Mouse (Mus musculus): ENCODE measurements at regions not wholly inside any gene's neighbourhood (a gene's known extent, or its start where the extent isn't known, plus 50 kb on each side); places are given as distances from the start of the nearest gene placed in this dataset.

DNA sequence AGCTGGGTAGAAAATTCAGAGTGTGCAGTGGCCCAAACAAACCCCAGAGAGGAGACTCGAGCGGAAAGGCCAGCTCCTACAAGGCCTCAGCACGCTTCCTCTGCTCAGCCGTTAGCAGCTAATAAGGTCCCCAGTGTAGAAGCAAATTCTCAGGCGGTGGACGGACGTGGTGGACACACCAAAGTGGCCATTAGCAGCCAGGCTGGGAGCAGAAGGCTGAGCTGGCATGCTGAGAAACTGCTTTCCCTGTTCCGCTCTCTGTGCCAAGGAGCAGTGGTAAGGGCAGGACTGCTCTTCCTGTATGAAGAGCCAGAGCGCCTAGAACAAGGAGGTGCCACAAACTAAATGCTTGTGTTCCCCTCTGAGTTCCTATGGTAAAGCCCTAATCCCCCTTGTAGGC is 282.1 kb upstream of the Id2 start:
- Histone ChIP-seq H3K4me2 (ENCODE audit: low read length) (no peak overlapping the region), H3K4me3 (ENCODE audit: low read depth, low read length) (no peak overlapping the region), H3K27ac (ENCODE audit: low read length) (no peak overlapping the region), H3K36me3 (ENCODE audit: control insufficient read depth, insufficient read depth, low read length) (no peaks in the 10 kb centered on the region), H3K27me3 (ENCODE audit: control insufficient read depth, insufficient read depth, low read depth, low read length) (no peaks in the 10 kb centered on the region), H3K4me1 (ENCODE audit: control insufficient read depth, insufficient read depth, low read length) (peaks cover 3% of the 10 kb centered on the region; the same call in 1 of the 2 replicates), H3K9ac (ENCODE audit: low read depth, low read length) (no peak overlapping the region), H3K9me3 (replicated peaks; ENCODE audit: control insufficient read depth, low read length, poor library complexity, severe bottlenecking) (no peaks in the 10 kb centered on the region)
- WGBS, result 55% methylated on average over 9 of the region's 9 CpGs
- ATAC-seq, result 0 out of 2 replicates have a peak, but pooled peaks have one; percentile 38

DNA sequence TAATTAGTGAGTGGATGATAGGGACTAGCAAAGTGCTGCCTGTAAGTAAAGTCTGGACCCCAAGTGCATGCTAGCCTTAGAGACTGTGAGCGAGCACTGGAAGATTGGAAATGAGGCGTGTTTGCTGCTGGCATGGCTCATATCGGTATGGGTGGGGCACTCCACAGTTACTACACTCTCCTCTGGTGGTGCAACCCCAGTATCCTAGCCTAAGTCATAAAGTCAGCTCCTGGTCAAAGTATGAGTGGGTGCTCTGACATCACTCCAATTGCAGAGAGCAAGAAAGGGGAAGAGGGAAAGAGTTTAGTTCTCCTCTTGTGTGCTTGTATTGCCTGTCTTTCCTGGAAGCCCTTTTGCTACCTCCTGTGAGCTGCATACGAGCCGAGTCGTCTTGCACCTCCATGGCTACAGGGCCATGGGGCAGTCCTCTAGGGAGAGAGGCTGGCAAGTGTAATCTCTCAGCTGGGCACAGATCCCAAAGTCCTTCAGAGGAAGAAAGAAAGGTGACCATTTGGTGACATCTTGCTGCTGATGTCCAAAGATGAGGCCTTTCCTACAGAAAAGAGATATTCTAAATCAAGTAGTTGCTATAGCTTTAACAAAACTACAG is 281.2 kb upstream of the Id2 start:
- Histone ChIP-seq H3K27ac (ENCODE audit: low read length) (no peak overlapping the region), H3K36me3 (ENCODE audit: control insufficient read depth, insufficient read depth, low read length) (no peaks in the 10 kb centered on the region), H3K9ac (ENCODE audit: low read depth, low read length) (no peak overlapping the region), H3K27me3 (ENCODE audit: control insufficient read depth, insufficient read depth, low read depth, low read length) (no peaks in the 10 kb centered on the region), H3K4me2 (ENCODE audit: low read length) (no peak overlapping the region), H3K4me1 (ENCODE audit: control insufficient read depth, insufficient read depth, low read length) (peaks cover 3% of the 10 kb centered on the region; the same call in 1 of the 2 replicates), H3K4me3 (ENCODE audit: low read depth, low read length) (no peak overlapping the region), H3K9me3 (replicated peaks; ENCODE audit: control insufficient read depth, low read length, poor library complexity, severe bottlenecking) (no peaks in the 10 kb centered on the region)
- no peak for ATAC-seq
- 77% methylated on average over 6 of the region's 6 CpGs for WGBS

- H3K4me2 ChIP-seq (ENCODE audit: low read length), result no peak overlapping the region; the same call in 1 of the 2 replicates
- H3K9ac ChIP-seq (ENCODE audit: low read depth, low read length), result no peak overlapping the region
- no peaks in the 10 kb centered on the region for H3K36me3 ChIP-seq (ENCODE audit: control insufficient read depth, insufficient read depth, low read length)
- no peak overlapping the region for H3K27ac ChIP-seq (ENCODE audit: low read length)
- peaks cover 3% of the 10 kb centered on the region; the same call in 1 of the 2 replicates for H3K4me1 ChIP-seq (ENCODE audit: control insufficient read depth, insufficient read depth, low read length)
- no peak overlapping the region for H3K4me3 ChIP-seq (ENCODE audit: low read depth, low read length)
- H3K9me3 ChIP-seq (replicated peaks; ENCODE audit: control insufficient read depth, low read length, poor library complexity, severe bottlenecking), result no peaks in the 10 kb centered on the region
- no peaks in the 10 kb centered on the region for H3K27me3 ChIP-seq (ENCODE audit: control insufficient read depth, insufficient read depth, low read depth, low read length)
- WGBS, result 17% methylated on average over 8 of the region's 8 CpGs
- ATAC-seq, result 0 out of 2 replicates have a peak, but pooled peaks have one; percentile 14
These were observed 279.5 kb upstream of the Id2 start for GRCm38 (mm10) chr12:25376451-25376850.

DNA sequence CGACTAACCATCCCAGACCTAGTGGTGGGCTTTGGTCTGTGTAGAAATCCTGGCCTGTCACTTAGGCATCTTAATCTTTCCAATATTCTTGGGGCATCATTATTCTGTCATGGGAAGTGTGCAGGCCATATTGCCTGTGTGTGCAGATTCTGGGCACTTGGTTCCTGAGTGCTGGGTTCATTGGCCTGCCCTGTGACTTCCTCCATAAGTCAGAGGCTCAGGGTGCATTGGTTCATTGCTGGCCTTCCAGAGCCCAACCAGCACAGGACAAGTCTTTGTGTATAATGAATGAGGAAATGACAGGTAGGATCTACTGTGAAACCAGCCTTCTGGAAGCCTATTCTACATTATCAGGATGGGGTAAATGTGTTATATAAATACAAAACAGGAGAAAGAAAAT is 270.6 kb upstream of the Id2 start:
- H3K9me3 ChIP-seq (replicated peaks; ENCODE audit: control insufficient read depth, low read length, poor library complexity, severe bottlenecking), result no peaks in the 10 kb centered on the region
- H3K27me3 ChIP-seq (ENCODE audit: control insufficient read depth, insufficient read depth, low read depth, low read length), result no peaks in the 10 kb centered on the region
- no peak for ATAC-seq
- H3K4me1 ChIP-seq (ENCODE audit: control insufficient read depth, insufficient read depth, low read length), result 0 out of 2 replicates have a peak, but pooled peaks cover 2% of the 10 kb centered on the region
- WGBS, result 85% methylated on average over 1 of the region's 1 CpGs
- H3K36me3 ChIP-seq (ENCODE audit: control insufficient read depth, insufficient read depth, low read length), result no peaks in the 10 kb centered on the region
- H3K27ac ChIP-seq (ENCODE audit: low read length), result no peak overlapping the region
- H3K4me2 ChIP-seq (ENCODE audit: low read length), result no peak overlapping the region
- no peak overlapping the region for H3K9ac ChIP-seq (ENCODE audit: low read depth, low read length)
- H3K4me3 ChIP-seq (ENCODE audit: low read depth, low read length), result no peak overlapping the region

DNA sequence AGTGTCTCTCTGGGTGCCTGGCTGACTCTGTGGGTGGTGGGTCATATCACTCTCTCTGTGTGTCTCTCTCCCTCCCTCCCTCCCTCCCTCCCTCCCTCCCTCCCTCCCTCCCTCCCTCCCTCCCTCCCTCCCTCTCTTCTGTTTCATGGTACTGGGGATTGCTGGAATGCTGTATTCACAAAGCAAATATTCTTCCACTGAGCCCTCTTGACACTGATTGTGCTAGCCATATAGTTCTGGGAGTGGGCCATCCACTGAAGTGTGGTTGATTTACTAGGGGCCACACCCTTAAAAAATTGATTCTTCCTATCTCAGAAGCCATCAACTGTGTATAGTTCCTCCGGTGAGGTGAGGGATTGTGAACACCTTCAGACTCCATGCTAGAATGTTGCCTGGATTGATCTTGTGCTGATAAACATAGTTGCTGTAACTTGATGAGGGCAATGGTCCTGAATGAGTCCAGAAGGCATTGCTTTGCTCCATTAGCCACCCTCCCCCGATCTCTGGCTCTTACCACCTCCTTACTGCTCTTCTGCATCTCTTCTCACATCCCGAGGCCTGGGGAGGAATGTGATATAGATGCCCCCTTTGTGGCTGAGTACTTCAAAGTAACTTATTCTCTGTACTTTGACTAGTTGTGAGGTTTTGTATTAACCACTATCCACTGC is 268.8 kb upstream of the Id2 start:
- Histone ChIP-seq H3K9me3 (replicated peaks; ENCODE audit: control insufficient read depth, low read length, poor library complexity, severe bottlenecking) (no peaks in the 10 kb centered on the region), H3K4me3 (ENCODE audit: low read depth, low read length) (no peak overlapping the region), H3K4me2 (ENCODE audit: low read length) (no peak overlapping the region), H3K4me1 (ENCODE audit: control insufficient read depth, insufficient read depth, low read length) (0 out of 2 replicates have a peak, but pooled peaks cover 2% of the 10 kb centered on the region), H3K27ac (ENCODE audit: low read length) (no peak overlapping the region), H3K36me3 (ENCODE audit: control insufficient read depth, insufficient read depth, low read length) (no peaks in the 10 kb centered on the region), H3K27me3 (ENCODE audit: control insufficient read depth, insufficient read depth, low read depth, low read length) (no peaks in the 10 kb centered on the region), H3K9ac (ENCODE audit: low read depth, low read length) (no peak overlapping the region)
- WGBS, result 82% methylated on average over 3 of the region's 3 CpGs
- ATAC-seq, result no peak

DNA sequence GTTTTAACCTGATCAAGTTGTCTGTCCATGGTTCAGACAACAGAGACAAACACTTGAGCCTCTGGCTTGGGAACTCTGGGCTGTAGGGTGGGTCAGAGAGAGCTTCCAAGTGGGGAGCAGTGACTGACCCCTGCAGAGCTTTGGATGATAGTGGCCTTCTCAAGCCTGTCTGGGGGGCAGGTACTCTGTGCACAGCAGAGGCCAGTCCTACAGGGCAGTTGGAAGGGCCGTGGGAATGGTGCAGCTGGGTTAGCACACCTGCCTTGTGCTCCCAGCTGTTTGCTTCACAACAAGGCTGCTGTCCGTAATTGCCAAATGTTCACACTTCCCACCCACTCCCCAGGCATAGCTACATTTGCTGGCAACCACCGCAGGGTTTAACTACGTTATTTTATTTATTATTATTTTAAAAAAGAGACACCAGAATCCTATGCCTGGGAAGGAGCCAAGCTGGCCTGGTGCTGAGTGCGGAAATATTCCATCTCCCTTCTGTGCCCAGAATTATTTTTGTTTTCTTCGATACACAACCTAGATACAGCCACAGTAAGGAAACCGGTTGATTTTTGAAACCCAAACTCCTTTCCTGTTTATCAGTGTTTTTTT is 268.1 kb upstream of the Id2 start:
- Histone ChIP-seq H3K4me3 (ENCODE audit: low read depth, low read length) (no peak overlapping the region), H3K9me3 (replicated peaks; ENCODE audit: control insufficient read depth, low read length, poor library complexity, severe bottlenecking) (no peaks in the 10 kb centered on the region), H3K27me3 (ENCODE audit: control insufficient read depth, insufficient read depth, low read depth, low read length) (no peaks in the 10 kb centered on the region), H3K4me1 (ENCODE audit: control insufficient read depth, insufficient read depth, low read length) (0 out of 2 replicates have a peak, but pooled peaks cover 2% of the 10 kb centered on the region), H3K9ac (ENCODE audit: low read depth, low read length) (no peak overlapping the region), H3K36me3 (ENCODE audit: control insufficient read depth, insufficient read depth, low read length) (no peaks in the 10 kb centered on the region), H3K27ac (ENCODE audit: low read length) (no peak overlapping the region), H3K4me2 (ENCODE audit: low read length) (no peak overlapping the region)
- 82% methylated on average over 7 of the region's 7 CpGs for WGBS
- ATAC-seq, result no peak

DNA sequence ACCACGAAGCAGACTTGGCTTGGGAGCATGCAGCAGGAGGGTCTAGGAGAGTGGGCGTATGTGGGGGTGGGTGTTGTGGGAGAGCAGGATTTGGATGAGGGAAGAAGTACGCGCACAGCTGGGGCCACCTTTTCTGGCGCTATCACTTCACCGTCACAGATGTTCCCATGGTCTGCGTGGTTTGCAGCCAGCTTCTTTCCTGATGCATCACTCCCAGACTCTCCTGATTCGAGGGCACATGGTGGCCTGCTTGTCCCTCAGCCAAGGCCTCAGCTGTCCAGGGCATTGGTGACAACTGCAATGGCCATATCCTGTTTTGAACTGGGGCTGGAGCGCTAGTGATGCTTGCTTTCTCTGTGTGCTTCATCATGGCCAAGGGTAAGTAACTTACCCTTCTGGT is 266.9 kb upstream of the Id2 start:
- H3K9ac ChIP-seq (ENCODE audit: low read depth, low read length), result no peak overlapping the region
- H3K4me3 ChIP-seq (ENCODE audit: low read depth, low read length), result no peak overlapping the region
- ATAC-seq, result no peak
- 0 out of 2 replicates have a peak, but pooled peaks cover 2% of the 10 kb centered on the region for H3K4me1 ChIP-seq (ENCODE audit: control insufficient read depth, insufficient read depth, low read length)
- no peak overlapping the region for H3K27ac ChIP-seq (ENCODE audit: low read length)
- no peak overlapping the region for H3K4me2 ChIP-seq (ENCODE audit: low read length)
- no peaks in the 10 kb centered on the region for H3K36me3 ChIP-seq (ENCODE audit: control insufficient read depth, insufficient read depth, low read length)
- no peaks in the 10 kb centered on the region for H3K27me3 ChIP-seq (ENCODE audit: control insufficient read depth, insufficient read depth, low read depth, low read length)
- 93% methylated on average over 9 of the region's 9 CpGs for WGBS
- H3K9me3 ChIP-seq (replicated peaks; ENCODE audit: control insufficient read depth, low read length, poor library complexity, severe bottlenecking), result no peaks in the 10 kb centered on the region

DNA sequence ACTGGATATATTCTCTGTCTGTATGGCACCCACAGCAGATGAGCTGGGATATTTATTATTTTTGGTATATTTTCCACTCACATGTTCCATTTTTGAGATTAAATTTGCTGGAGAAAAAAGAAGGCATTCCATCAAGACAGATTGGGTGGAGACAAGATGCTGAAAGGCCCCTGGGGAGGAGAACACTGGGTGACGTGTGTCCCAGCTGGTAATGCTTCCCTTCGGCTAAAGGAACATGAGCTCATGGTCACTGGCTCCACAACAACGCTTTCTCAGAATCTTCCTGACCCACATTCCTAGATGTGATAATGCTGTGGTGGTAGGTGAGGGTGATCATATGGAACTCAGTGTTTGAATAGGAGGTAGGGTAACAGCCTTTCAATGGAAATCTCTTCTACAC is 266.4 kb upstream of the Id2 start:
- Histone ChIP-seq H3K4me3 (ENCODE audit: low read depth, low read length) (no peak overlapping the region), H3K27ac (ENCODE audit: low read length) (no peak overlapping the region)
- 89% methylated on average over 3 of the region's 3 CpGs for WGBS

GRCm38 (mm10) chr12:25362771-25363170 is 265.8 kb upstream of the Id2 start:
- 95% methylated on average over 4 of the region's 4 CpGs for WGBS
- Histone ChIP-seq H3K9me3 (replicated peaks; ENCODE audit: control insufficient read depth, low read length, poor library complexity, severe bottlenecking) (no peaks in the 10 kb centered on the region), H3K4me3 (ENCODE audit: low read depth, low read length) (no peak overlapping the region), H3K27me3 (ENCODE audit: control insufficient read depth, insufficient read depth, low read depth, low read length) (no peaks in the 10 kb centered on the region), H3K4me1 (ENCODE audit: control insufficient read depth, insufficient read depth, low read length) (0 out of 2 replicates have a peak, but pooled peaks cover 2% of the 10 kb centered on the region), H3K4me2 (ENCODE audit: low read length) (no peak overlapping the region), H3K27ac (ENCODE audit: low read length) (no peak overlapping the region), H3K36me3 (ENCODE audit: control insufficient read depth, insufficient read depth, low read length) (no peaks in the 10 kb centered on the region), H3K9ac (ENCODE audit: low read depth, low read length) (no peak overlapping the region)
- no peak for ATAC-seq

More for the DNA sequence above, 266.4 kb upstream of the Id2 start:
- Histone ChIP-seq H3K27me3 (ENCODE audit: control insufficient read depth, insufficient read depth, low read depth, low read length) (no peaks in the 10 kb centered on the region), H3K4me1 (ENCODE audit: control insufficient read depth, insufficient read depth, low read length) (0 out of 2 replicates have a peak, but pooled peaks cover 2% of the 10 kb centered on the region), H3K36me3 (ENCODE audit: control insufficient read depth, insufficient read depth, low read length) (no peaks in the 10 kb centered on the region), H3K4me2 (ENCODE audit: low read length) (no peak overlapping the region), H3K9me3 (replicated peaks; ENCODE audit: control insufficient read depth, low read length, poor library complexity, severe bottlenecking) (no peaks in the 10 kb centered on the region), H3K9ac (ENCODE audit: low read depth, low read length) (no peak overlapping the region)
- no peak for ATAC-seq

All from midbrain, embryonic 16.5 days (tissue).